Mouse (Mus musculus) spleen, adult 18-20 months (tissue): Measurements from ENCODE around the gene Sec24a.
"Not testable (repeated sequence)": the region's sequence is repeated elsewhere in the genome, so short reads cannot be mapped to it uniquely, and the experiment has no call there.

ENCODE experiments used
- DNase-seq, 2 experiments: peaks; one replicate each; pipeline ENCODE4 v3.0.0; 2022; ENCODE audit warnings: mixed read lengths in 2 of 2

The Sec24a gene

GRCm38 (mm10) chr11:51763213-51763907, at the start of gene Sec24a, which contains the start of gene Sar1b:
Sec24a (minus strand) TSS chr11:51763634.
Sar1b (plus strand) TSS chr11:51763687.
- DNase-seq, result peak; percentile 62 to 79

- DNase-seq, result no peak
These were observed 48.6 kb upstream of the Sec24a start for GRCm38 (mm10) chr11:51812022-51812546.

GRCm38 (mm10) chr11:51811230-51811629, 47.8 kb upstream of the Sec24a start:
- DNase-seq, result no peak

- DNase-seq, result no peak
These were observed 46.3 kb upstream of the Sec24a start for GRCm38 (mm10) chr11:51809632-51810224.

- no peak for DNase-seq
These were observed 43.9 kb upstream of the Sec24a start for GRCm38 (mm10) chr11:51807108-51807879.

GRCm38 (mm10) chr11:51805221-51805981, 42.0 kb upstream of the Sec24a start:
- DNase-seq, result peak; percentile 41 to 62

GRCm38 (mm10) chr11:51800634-51801325, 37.3 kb upstream of the Sec24a start:
- no peak for DNase-seq

GRCm38 (mm10) chr11:51796272-51796671, 32.8 kb upstream of the Sec24a start:
- DNase-seq, result no peak

- no peak for DNase-seq
These were observed 27.2 kb upstream of the Sec24a start for GRCm38 (mm10) chr11:51790662-51791061.

GRCm38 (mm10) chr11:51789735-51790134, 26.3 kb upstream of the Sec24a start:
- DNase-seq, result not testable (repeated sequence)

- DNase-seq, result peak in 1 of 2 experiments; percentile 40
These were observed 22.5 kb upstream of the Sec24a start for GRCm38 (mm10) chr11:51785926-51786325.

GRCm38 (mm10) chr11:51782721-51783120, 19.3 kb upstream of the Sec24a start:
- no peak for DNase-seq

GRCm38 (mm10) chr11:51780773-51781267, 17.4 kb upstream of the Sec24a start:
- no peak for DNase-seq

GRCm38 (mm10) chr11:51777478-51777877, 14.0 kb upstream of the Sec24a start:
- DNase-seq, result no peak

GRCm38 (mm10) chr11:51775507-51775906, 12.1 kb upstream of the Sec24a start:
- DNase-seq, result no peak

- no peak for DNase-seq
These were observed 4.9 kb upstream of the Sec24a start for GRCm38 (mm10) chr11:51768296-51768695.

- DNase-seq, result no peak
These were observed 4.3 kb upstream of the Sec24a start for GRCm38 (mm10) chr11:51767579-51768220.

- DNase-seq, result no peak
These were observed 1.4 kb upstream of the Sec24a start for GRCm38 (mm10) chr11:51764816-51765215.

- no peak for DNase-seq
These were observed 521 bp upstream of the Sec24a start for GRCm38 (mm10) chr11:51763955-51764354.

GRCm38 (mm10) chr11:51761241-51761640, 2.2 kb downstream of the Sec24a start:
- DNase-seq, result no peak
